Mouse (Mus musculus) embryonic facial prominence, embryonic 10.5 days (tissue): Measurements from ENCODE around the gene Vmn1r175. TPM values are rescaled to one million over a fixed set of nuclear protein-coding genes. Genes with fewer than 3 reads are reported as not detected.
"Not testable (repeated sequence)": the region's sequence is repeated elsewhere in the genome, so short reads cannot be mapped to it uniquely, and the experiment has no call there.

Experiments used
- DNase-seq: peaks from one replicate; pipeline ENCODE4 v3.0.0-alpha.2; 2017; ENCODE audit warnings: low spot score
- H3K27ac ChIP-seq: fragments of 300-500 bp; sonication (generic); replicated peaks from 2 replicates; pipeline ENCODE4 v1.5.1; 2016; ENCODE audit warnings: mild to moderate bottlenecking
- H3K27me3 ChIP-seq: fragments of 300-500 bp; sonication (generic); replicated peaks from 2 replicates; pipeline ENCODE4 v1.6.1; 2016; ENCODE audit warnings: low read depth, mild to moderate bottlenecking; ENCODE audit not compliant: poor library complexity, severe bottlenecking
- H3K36me3 ChIP-seq: fragments of 300-500 bp; sonication (generic); replicated peaks from 2 replicates; pipeline ENCODE4 v1.6.1; 2016; ENCODE audit warnings: mild to moderate bottlenecking, moderate library complexity
- H3K4me1 ChIP-seq: fragments of 300-500 bp; sonication (generic); 2 replicates; pipeline ENCODE4 v1.6.1; 2016
- H3K4me3 ChIP-seq: fragments of 300-500 bp; sonication (generic); 2 replicates; pipeline ENCODE4 v1.5.1; 2016; ENCODE audit warnings: mild to moderate bottlenecking, moderate library complexity
- H3K9me3 ChIP-seq: fragments of 300-500 bp; sonication (generic); 2 replicates; pipeline ENCODE4 v1.6.1; 2016; ENCODE audit warnings: mild to moderate bottlenecking
- WGBS: fragments of 180-500 bp; shearing (Covaris S2); methylation state at CpG from one replicate; pipeline ENCODE4 v1.1.7; 2016; 5-methylcytosine and 5-hydroxymethylcytosine counted together
- polyA plus RNA-seq: library from polyadenylated mRNA; unstranded; fragments of >200 nt; fragmentation: Nextera tagmentation; extraction: Ambion mirVana; gene quantifications from 2 replicates; pipeline ENCODE4 v1.2.1, GENCODE M21; 2016

Gene Vmn1r175
- polyA plus RNA-seq, result not detected in 2 replicates

DNA sequence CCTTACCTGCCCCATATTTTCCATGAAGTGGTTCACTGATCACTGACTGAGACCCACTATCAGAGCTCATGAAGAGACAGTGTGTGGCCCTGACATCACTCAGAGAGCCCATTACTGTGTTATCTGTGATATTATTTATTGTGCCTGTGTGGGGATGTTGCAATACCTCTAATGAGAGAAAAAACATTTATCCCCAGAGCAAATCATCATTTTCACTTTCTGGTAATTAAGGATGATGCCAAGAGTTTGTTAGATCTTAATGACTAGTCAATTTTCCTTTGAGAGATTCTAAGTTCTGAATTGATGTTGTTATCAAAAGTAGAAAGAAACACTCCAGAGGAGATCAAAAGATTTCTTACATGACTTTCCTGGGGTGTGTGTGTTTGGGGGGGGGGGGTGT is at the start of gene Vmn1r175:
Vmn1r175 (minus strand) TSS at position 101 of the 400 bp plus-strand sequence.
- peaks cover 28% of the 10 kb centered on the region for H3K9me3 ChIP-seq
- not testable (repeated sequence) for DNase-seq, H3K36me3 ChIP-seq, H3K4me1 ChIP-seq, H3K27ac ChIP-seq, H3K27me3 ChIP-seq, H3K4me3 ChIP-seq

DNA sequence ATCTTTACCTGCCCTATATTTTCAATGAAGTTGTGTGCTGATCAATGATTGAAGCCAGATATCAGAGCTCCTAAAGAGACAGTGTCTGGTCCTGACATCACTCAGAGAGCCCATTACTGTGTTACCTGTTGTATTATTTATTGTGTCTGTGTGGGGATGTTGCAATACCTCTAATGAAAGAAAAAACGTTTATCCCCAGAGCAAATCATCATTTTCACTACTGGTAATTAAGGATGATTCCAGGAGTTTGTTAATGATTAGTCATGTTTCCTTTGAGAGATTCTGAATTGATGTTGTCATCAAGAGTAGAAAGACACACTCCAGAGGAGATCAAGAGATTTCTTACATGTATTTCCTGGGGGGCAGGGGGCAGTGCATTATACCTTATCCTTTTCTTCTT is 26.8 kb upstream of the Vmn1r175 start, which contains the start of gene Vmn1r176:
Vmn1r176 (minus strand) TSS at position 101 of the 400 bp plus-strand sequence.
- H3K4me3 ChIP-seq, DNase-seq: not testable (repeated sequence)
- 40% methylated on average over 1 of the region's 1 CpGs for WGBS

DNA sequence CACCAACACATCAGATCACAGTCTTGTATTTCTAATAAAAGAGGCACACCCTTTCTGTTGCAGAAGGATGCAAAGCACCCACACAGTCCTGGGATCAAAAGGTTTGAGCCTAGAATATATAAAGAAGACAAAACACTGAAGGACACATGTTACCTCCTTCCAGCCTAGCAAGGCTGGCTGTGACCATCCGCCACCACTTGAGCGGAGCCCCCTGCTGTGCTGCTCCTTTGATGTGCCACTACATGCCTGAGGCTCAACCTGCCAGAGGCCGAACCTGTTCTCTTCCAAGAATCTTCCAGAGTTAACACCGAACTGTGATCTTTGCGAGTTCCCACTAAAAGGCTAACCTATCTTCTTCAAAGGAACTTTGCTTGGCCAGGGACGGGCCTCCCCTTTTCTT is 25.9 kb downstream of the Vmn1r175 start:
- Histone ChIP-seq H3K9me3 (peaks cover 67% of the 10 kb centered on the region), H3K4me1 (no peaks in the 10 kb centered on the region), H3K27me3 (no peaks in the 10 kb centered on the region), H3K27ac (no peak overlapping the region), H3K4me3 (no peak overlapping the region), H3K36me3 (no peaks in the 10 kb centered on the region)
- WGBS, result 79% methylated on average over 6 of the region's 6 CpGs
- DNase-seq, result no peak

More for the DNA sequence above, 26.8 kb upstream of the Vmn1r175 start, which contains the start of gene Vmn1r176:
- not testable (repeated sequence) for H3K27ac ChIP-seq, H3K4me1 ChIP-seq, H3K27me3 ChIP-seq, H3K36me3 ChIP-seq
- H3K9me3 ChIP-seq, result peaks cover 18% of the 10 kb centered on the region

Other genes starting within 250 kb of the Vmn1r175 start
- not detected in 2 replicates for gene Vmn1r169, start 235.1 kb downstream of the Vmn1r175 start, polyA plus RNA-seq
- gene Vmn1r170, start 204.5 kb downstream of the Vmn1r175 start, polyA plus RNA-seq, result not detected in 2 replicates
- not detected in 2 replicates for gene Vmn1r171, start 179.9 kb downstream of the Vmn1r175 start, polyA plus RNA-seq
- not detected in 2 replicates for gene Vmn1r172, start 152.3 kb downstream of the Vmn1r175 start, polyA plus RNA-seq
- gene Vmn1r173, start 109.9 kb downstream of the Vmn1r175 start, polyA plus RNA-seq, result not detected in 2 replicates
- not detected in 2 replicates for gene Vmn1r174, start 58.4 kb downstream of the Vmn1r175 start, polyA plus RNA-seq
- not detected in 2 replicates for gene Vmn1r176, start 26.7 kb upstream of the Vmn1r175 start, polyA plus RNA-seq
- gene Vmn1r177, start 55.8 kb upstream of the Vmn1r175 start, polyA plus RNA-seq, result not detected in 2 replicates
- gene Vmn1r178, start 81.4 kb upstream of the Vmn1r175 start, polyA plus RNA-seq, result not detected in 2 replicates
- gene Vmn1r179, start 116.3 kb upstream of the Vmn1r175 start, polyA plus RNA-seq, result not detected in 2 replicates
- gene Vmn1r180, start 140.0 kb upstream of the Vmn1r175 start, polyA plus RNA-seq, result not detected in 2 replicates
- gene Vmn1r181, start 164.0 kb upstream of the Vmn1r175 start, polyA plus RNA-seq, result not detected in 2 replicates
- gene V1rd19, start 191.0 kb upstream of the Vmn1r175 start, polyA plus RNA-seq, result not detected in 2 replicates
- not detected in 2 replicates for gene Vmn1r183, start 242.6 kb upstream of the Vmn1r175 start, polyA plus RNA-seq